Mouse (Mus musculus) heart, embryonic 12.5 days (tissue): ENCODE measurements around the gene Abcb9. TPM values are rescaled to one million over a fixed set of nuclear protein-coding genes. Genes with fewer than 3 reads are reported as not detected.
"Not testable (repeated sequence)": the region's sequence is repeated elsewhere in the genome, so short reads cannot be mapped to it uniquely, and the experiment has no call there.

Experiments used
- ATAC-seq: fragments of 200-750 bp; cut with Nextera tagmentation; 2 replicates; pipeline ENCODE4 v1.8.0; 2017; ENCODE audit warnings: moderate TSS enrichment, moderate library complexity; ENCODE audit not compliant: insufficient number of reproducible peaks, low FRiP score
- H3K27ac ChIP-seq: fragments of 300-500 bp; sonication (generic); 2 replicates; pipeline ENCODE4 v1.5.1; 2016; ENCODE audit warnings: mild to moderate bottlenecking, moderate library complexity; ENCODE audit not compliant: poor library complexity, severe bottlenecking
- H3K27me3 ChIP-seq: fragments of 300-500 bp; sonication (generic); replicated peaks from 2 replicates; pipeline ENCODE4 v1.6.1; 2016; ENCODE audit warnings: mild to moderate bottlenecking, moderate library complexity
- H3K36me3 ChIP-seq: fragments of 300-500 bp; sonication (generic); 2 replicates; pipeline ENCODE4 v1.6.1; 2016; ENCODE audit warnings: mild to moderate bottlenecking, moderate library complexity
- H3K4me1 ChIP-seq: fragments of 300-500 bp; sonication (generic); replicated peaks from 2 replicates; pipeline ENCODE4 v1.6.1; 2016; ENCODE audit warnings: mild to moderate bottlenecking
- H3K4me2 ChIP-seq: fragments of 300-500 bp; sonication (generic); 2 replicates; pipeline ENCODE4 v1.6.1; 2016; ENCODE audit warnings: mild to moderate bottlenecking, moderate library complexity
- H3K4me3 ChIP-seq: fragments of 300-500 bp; sonication (generic); 2 replicates; pipeline ENCODE4 v1.5.1; 2016; ENCODE audit warnings: mild to moderate bottlenecking
- H3K9ac ChIP-seq: fragments of 300-500 bp; sonication (generic); 2 replicates; pipeline ENCODE4 v1.6.1; 2016; ENCODE audit warnings: mild to moderate bottlenecking, moderate library complexity
- H3K9me3 ChIP-seq: fragments of 300-500 bp; sonication (generic); replicated peaks from 2 replicates; pipeline ENCODE4 v1.6.1; 2016; ENCODE audit warnings: mild to moderate bottlenecking, moderate library complexity
- WGBS: fragments of 180-500 bp; shearing (Covaris S2); methylation state at CpG from one replicate; pipeline ENCODE4 v1.1.7; 2016; 5-methylcytosine and 5-hydroxymethylcytosine counted together
- polyA plus RNA-seq: library from polyadenylated mRNA; unstranded; fragments of >200 nt; fragmentation: Nextera tagmentation; extraction: Ambion mirVana; gene quantifications from 2 replicates; pipeline ENCODE4 v1.2.1, GENCODE M21; 2016

Abcb9 gene
- polyA plus RNA-seq, 1 experiment from 2014 or later, result 1.6 TPM

- no peak for ATAC-seq
- Histone ChIP-seq H3K36me3 (no peaks in the 10 kb centered on the region), H3K4me1 (peaks cover 16% of the 10 kb centered on the region), H3K9me3 (no peaks in the 10 kb centered on the region), H3K9ac (no peak overlapping the region), H3K27ac (no peak overlapping the region), H3K27me3 (no peaks in the 10 kb centered on the region), H3K4me3 (no peak overlapping the region), H3K4me2 (no peak overlapping the region)
- 100% methylated on average over 1 of the region's 1 CpGs for WGBS
These were observed 39.4 kb downstream of the Abcb9 start for GRCm38 (mm10) chr5:124056219-124056618.

DNA sequence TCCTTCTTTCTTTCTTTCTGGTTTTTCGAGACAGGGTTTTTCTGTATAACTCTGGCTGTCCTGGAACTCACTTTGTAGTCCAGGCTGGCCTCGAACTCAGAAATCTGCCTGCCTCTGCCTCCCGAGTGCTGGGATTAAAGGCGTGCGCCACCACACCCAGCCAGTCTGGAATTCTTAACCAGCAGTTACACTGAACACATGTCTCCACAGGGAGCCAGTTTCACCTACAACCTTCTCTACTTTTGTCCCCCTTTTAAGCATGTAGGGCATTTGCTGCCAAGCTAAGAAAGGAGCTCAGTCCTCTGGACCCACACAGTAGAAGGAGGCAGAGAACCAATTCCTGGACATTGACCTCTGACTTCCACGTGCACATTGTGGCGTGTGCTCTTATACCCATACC lies 43.0 kb downstream of the Abcb9 start:
- WGBS, result 91% methylated on average over 7 of the region's 7 CpGs
- not testable (repeated sequence) for H3K4me2 ChIP-seq, H3K9ac ChIP-seq, H3K36me3 ChIP-seq, H3K9me3 ChIP-seq, H3K4me3 ChIP-seq, ATAC-seq, H3K27me3 ChIP-seq
- H3K4me1 ChIP-seq, result peaks cover 25% of the 10 kb centered on the region
- peak overlapping the region; percentile 50; the same call in 1 of the 2 replicates for H3K27ac ChIP-seq

- Histone ChIP-seq H3K4me3 (peak overlapping the region; percentile 13; the same call in 1 of the 2 replicates), H3K4me1 (peaks cover 31% of the 10 kb centered on the region), H3K4me2 (peak overlapping the region; percentile 18; the same call in 1 of the 2 replicates), H3K9ac (no peak overlapping the region), H3K9me3 (no peaks in the 10 kb centered on the region), H3K27me3 (no peaks in the 10 kb centered on the region), H3K36me3 (no peaks in the 10 kb centered on the region), H3K27ac (peak overlapping the region; percentile 36; the same call in 1 of the 2 replicates)
- ATAC-seq, result peak; percentile 92
- WGBS, result 55% methylated on average over 11 of the region's 11 CpGs
These were observed 43.6 kb downstream of the Abcb9 start for GRCm38 (mm10) chr5:124051899-124052491.

DNA sequence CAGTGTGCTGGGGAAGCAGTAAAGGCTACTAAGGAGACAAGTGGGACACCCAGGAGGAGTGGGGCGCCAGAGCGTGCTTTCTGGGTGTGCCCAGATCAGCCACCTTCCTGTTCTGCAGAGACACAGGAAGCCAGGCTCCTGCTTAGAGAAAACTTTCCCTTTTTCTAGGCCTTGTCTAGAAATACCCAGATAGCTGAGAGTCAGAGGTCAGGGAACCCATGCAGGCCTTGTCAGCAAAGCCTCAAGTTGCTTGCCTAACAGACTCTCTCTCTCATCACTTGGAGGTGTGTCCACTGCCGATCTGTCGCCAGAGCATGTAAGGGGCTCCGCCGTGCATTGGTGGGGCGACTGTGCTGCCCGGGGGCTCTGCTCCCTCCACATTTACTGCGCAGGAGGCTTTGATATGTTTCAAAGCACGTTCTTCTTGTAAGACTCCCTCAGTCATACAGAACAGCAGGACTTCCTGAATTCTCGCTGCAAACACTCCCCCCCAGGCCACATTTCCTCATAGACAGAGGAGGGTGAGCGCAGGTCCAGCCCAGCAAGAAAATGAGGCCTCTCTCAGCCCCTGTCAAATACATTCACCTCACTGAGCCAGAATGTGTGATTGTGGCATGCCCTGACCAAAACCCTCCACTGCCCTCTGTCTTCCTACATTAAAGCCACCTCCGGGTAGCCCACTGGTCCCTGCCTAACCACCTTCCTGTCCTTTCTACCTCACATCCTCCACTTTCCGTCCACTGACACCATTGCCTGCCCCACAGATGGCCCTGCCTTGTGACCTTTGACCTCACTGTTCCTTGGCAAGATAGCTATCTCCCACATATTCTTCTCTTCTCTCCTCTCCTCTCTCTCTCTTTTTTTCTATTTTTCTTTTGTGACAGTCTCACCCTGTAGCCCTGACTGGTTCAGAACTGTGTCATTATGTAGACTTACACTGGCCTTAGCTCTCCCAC lies 45.2 kb downstream of the Abcb9 start:
- peak; percentile 37 for ATAC-seq

DNA sequence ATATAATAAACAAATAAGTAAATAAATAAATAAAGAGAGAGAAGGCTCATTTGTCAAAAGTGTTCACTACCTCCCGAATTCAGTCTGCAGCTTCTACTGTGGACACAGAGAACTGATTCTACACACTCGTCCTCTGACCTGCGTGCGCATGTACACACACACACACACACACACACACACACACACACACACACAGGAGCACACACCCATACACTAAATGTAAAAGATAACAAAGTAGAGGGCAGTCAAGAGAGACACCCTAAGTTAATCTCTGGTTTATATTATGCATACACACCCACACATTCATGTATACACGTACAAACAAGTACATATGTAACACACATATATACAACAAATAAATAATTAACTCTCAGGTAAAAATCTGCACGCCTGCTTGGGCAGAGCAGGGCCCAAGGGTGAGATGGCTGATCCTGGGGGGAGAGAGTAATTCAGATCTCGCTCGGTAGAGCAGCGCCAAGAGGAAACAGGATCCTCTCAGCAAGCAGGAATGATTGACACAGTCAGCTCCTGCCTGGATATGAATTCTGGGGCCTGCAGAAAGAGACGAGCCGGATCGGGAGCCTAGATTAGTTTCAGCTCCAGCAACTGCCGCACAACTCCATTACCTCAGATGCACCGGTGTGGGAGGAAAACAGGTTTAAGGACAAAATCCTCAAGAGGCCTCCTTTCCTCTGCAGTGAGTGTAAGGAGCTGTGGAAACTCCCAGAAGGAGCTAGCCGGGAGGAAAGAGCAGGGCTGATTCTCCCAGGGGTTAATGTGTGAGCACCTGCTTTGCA lies 46.2 kb downstream of the Abcb9 start:
- Histone ChIP-seq H3K4me1 (peaks cover 49% of the 10 kb centered on the region), H3K27me3 (no peaks in the 10 kb centered on the region), H3K4me3 (peak overlapping the region; percentile 12), H3K9ac (peak overlapping the region; percentile 39), H3K4me2 (peak overlapping the region; percentile 37), H3K36me3 (no peaks in the 10 kb centered on the region), H3K9me3 (no peaks in the 10 kb centered on the region), H3K27ac (peak overlapping the region; percentile 82)
- ATAC-seq, result no peak
- 44% methylated on average over 15 of the region's 15 CpGs for WGBS

More for the DNA sequence above, 45.2 kb downstream of the Abcb9 start:
- Histone ChIP-seq H3K9ac (peak overlapping the region; percentile 39), H3K9me3 (no peaks in the 10 kb centered on the region), H3K4me1 (peaks cover 46% of the 10 kb centered on the region), H3K4me2 (peak overlapping the region; percentile 37), H3K4me3 (peak overlapping the region; percentile 24), H3K27me3 (no peaks in the 10 kb centered on the region), H3K27ac (peak overlapping the region; percentile 82), H3K36me3 (no peaks in the 10 kb centered on the region)
- 18% methylated on average over 14 of the region's 14 CpGs for WGBS

GRCm38 (mm10) chr5:124046741-124047401 lies 48.7 kb downstream of the Abcb9 start:
- no peak overlapping the region for H3K4me3 ChIP-seq
- 0 out of 2 replicates have a peak overlapping the region, but pooled peaks have one; percentile 28 for H3K9ac ChIP-seq
- H3K9me3 ChIP-seq, result no peaks in the 10 kb centered on the region
- H3K36me3 ChIP-seq, result no peaks in the 10 kb centered on the region
- peaks cover 71% of the 10 kb centered on the region for H3K4me1 ChIP-seq
- H3K27me3 ChIP-seq, result no peaks in the 10 kb centered on the region
- 68% methylated on average over 7 of the region's 7 CpGs for WGBS
- 0 out of 2 replicates have a peak overlapping the region, but pooled peaks have one; percentile 0 for H3K27ac ChIP-seq
- H3K4me2 ChIP-seq, result no peak overlapping the region
- no peak for ATAC-seq

DNA sequence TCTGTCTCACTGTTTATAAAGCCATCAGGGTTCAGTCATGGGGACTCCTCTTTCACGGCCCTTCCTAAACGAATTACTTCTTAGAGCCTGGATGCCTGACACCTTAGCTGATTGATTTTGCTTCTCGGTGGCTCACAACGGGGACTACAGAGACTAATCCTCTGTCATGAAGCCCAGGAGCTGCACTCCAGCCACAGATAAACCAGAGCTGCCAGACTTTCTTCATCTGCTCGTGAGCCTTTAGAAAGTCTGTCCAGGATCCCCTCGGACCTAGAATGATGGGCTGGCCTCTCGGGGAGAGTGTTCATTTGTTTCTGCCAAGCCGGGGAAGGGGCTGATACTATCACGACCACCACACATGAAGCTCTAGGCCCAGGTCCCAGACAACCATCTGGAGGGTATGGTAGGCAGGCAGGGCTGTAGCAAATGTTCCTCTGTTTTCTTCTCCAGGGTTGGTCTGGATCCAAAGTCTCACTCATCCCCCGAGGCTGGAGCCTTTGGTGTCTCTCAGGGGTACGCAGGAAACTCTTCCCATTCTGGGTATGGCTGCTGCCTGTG lies 50.1 kb downstream of the Abcb9 start:
- H3K4me2 ChIP-seq, result no peak overlapping the region
- no peaks in the 10 kb centered on the region for H3K36me3 ChIP-seq
- H3K9ac ChIP-seq, result peak overlapping the region; percentile 36; the same call in 1 of the 2 replicates
- no peak for ATAC-seq
- H3K27ac ChIP-seq, result peak overlapping the region; percentile 48; the same call in 1 of the 2 replicates
- 29% methylated on average over 11 of the region's 11 CpGs for WGBS
- no peaks in the 10 kb centered on the region for H3K9me3 ChIP-seq
- no peaks in the 10 kb centered on the region for H3K27me3 ChIP-seq
- H3K4me1 ChIP-seq, result peaks cover 75% of the 10 kb centered on the region
- H3K4me3 ChIP-seq, result no peak overlapping the region

DNA sequence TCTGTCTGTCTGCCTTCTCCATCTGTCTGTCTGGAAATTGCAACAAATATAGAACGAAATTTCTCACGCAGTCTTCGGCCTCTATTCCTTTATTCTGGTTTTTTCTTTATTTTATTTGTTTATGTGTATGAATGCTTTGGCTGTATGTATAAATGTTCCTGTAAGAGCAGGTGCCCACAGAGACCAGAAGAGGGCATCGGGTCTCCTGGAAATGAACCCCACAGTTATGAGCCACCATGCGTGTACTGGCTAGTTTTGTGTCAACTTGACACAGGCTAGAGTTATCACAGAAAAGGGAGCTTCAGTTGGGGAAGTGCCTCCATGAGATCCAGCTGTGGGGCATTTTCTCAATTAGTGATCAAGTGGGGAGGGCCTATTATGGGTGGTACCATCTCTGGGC lies 51.6 kb downstream of the Abcb9 start:
- Histone ChIP-seq H3K4me3 (no peak overlapping the region), H3K4me1 (peaks cover 68% of the 10 kb centered on the region), H3K36me3 (no peaks in the 10 kb centered on the region), H3K4me2 (peak overlapping the region; percentile 44), H3K9ac (peak overlapping the region; percentile 60), H3K27me3 (no peaks in the 10 kb centered on the region), H3K9me3 (no peaks in the 10 kb centered on the region), H3K27ac (peak overlapping the region; percentile 98)
- 74% methylated on average over 5 of the region's 5 CpGs for WGBS
- no peak for ATAC-seq

DNA sequence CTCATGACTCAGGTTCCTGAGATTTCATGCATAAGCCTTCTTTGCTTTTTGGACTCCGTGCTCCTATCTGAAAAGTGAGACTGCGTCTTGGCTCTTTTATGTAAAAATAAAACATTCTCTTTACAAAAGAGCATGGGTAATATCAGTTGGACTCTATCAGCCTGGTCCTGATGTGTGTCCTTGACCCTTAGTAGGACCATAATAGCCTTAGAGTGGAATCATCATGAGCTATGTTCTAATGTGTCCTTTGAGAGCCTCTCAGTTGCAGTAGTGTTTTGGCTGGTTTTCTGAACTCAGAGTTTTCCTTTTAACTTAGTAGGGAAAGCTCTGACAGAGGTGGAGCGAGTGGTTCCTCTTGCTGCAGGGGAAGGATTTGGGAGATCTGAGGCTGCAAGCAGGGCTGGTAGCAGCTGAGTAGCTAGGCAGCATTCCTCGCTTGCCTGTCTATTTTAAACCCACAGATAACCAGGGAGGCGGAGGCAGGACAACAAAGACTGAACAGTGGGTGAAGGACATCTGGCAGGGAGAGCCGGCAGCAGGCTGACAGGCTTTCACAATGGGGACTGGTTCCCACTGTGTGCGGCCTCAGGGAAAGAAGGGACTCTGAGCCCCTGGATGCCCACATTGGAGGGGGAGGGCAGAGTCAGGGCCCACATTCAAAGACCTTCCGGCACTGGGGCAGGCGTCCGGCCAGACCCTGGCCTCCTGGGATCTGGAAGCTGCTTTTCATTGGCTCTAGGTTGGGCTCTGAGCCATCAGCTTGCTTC lies 52.2 kb downstream of the Abcb9 start:
- Histone ChIP-seq H3K36me3 (no peaks in the 10 kb centered on the region), H3K9ac (peak overlapping the region; percentile 60), H3K4me1 (peaks cover 68% of the 10 kb centered on the region), H3K4me3 (no peak overlapping the region), H3K27me3 (no peaks in the 10 kb centered on the region), H3K27ac (peak overlapping the region; percentile 98), H3K4me2 (peak overlapping the region; percentile 44), H3K9me3 (no peaks in the 10 kb centered on the region)
- peak; percentile 79 for ATAC-seq
- WGBS, result 20% methylated on average over 10 of the region's 10 CpGs
